Mouse (Mus musculus) testis, adult 2 months (tissue): ENCODE measurements around the gene Garem2.

ENCODE experiments used
- CTCF ChIP-seq: fragments of 200-500 bp; IDR thresholded peaks from 2 replicates; pipeline ENCODE4 v1.5.1; 2012; ENCODE audit warnings: low read depth, mild to moderate bottlenecking, inconsistent platforms, low read length, moderate library complexity; ENCODE audit not compliant: control insufficient read depth, insufficient read depth, insufficient replicate concordance
- POLR2A ChIP-seq: fragments of 200-500 bp; IDR thresholded peaks from 2 replicates; pipeline ENCODE4 v1.6.1; 2012; ENCODE audit warnings: low read depth, mild to moderate bottlenecking, inconsistent platforms, low read length, moderate library complexity; ENCODE audit not compliant: control insufficient read depth

DNA sequence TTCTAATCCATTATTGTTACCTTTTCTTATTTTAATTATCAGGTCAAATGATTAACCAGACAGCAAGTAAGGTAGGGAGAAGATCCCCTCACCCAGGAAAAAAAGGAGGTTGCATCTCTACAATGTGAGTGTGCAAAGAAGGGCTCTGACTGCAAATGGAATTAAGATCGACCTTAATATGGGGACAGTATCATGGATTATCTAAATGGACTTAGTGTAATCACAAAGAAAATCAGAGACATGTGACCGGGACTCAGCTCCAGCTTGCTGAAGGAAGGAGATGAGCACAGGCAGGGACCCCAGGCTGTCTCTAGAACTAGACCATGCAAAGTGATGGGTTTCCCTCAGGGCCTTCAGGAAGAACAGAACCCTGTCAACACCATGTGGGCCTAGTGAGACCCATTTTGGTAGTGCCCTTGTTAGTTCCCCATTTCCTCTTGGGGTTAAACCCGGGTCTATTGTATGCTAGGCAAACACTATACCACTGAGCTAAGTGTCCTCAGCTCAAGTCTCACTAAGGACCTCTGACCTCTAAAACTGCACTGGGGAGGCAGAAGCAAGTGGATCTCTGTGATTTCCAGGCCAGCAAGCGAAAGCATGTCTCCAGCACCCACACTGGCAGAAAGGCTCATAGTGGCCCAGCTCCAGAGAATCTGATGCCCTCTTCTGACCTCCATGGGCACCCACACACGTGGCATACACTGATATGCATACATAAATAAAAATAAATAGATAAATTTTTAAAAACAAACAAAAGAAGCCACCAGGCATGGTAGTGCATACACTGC is 43.4 kb downstream of the Garem2 start:
- no peak for TF ChIP-seq CTCF
- no peak for TF ChIP-seq POLR2A
